Mouse (Mus musculus): ENCODE data around the gene Rpl28. TPM values are rescaled to one million over a fixed set of nuclear protein-coding genes. Genes with fewer than 3 reads are reported as not detected.

Rpl28 gene
- polyA plus RNA-seq, 1 experiment from 2014 or later = 322 TPM

DNA sequence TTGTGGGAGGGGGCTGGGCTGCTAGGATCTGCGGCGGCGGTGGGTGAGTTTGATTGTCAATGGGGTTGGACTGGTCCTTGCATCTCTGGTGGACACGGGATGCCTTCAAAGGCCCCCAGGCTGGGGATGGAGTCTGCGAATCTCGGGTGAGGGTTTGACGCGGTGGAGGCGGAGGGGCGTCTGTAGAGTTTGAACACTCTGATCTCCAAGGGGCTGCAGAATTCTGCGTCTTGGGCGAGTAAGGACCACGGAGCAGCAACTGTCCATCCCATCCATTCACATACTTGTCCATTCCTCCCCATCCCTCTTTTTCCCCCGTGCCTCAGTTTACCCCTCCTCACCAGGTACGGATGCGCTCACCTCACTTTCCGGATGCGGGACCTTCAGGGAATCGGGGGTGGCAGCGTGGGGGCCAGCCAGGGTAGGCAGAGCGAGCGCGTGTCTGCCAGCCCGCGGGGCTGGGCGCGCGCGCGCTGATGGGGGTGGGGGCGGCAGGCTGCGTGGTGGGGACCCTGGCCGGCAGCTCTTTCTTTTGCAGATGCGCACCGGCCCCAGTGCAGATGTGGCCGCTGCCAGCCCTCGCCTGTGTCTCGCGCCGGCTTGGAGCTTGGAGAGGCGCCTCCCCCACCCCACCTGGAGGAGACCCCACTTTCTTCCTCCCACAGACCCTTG lies 51.7 kb downstream of the Rpl28 start, which contains the start of gene Shisa7:
TSS of gene Shisa7 (minus strand) at position 452 of the 672 bp plus-strand sequence.
- Histone ChIP-seq H3K27me3 (replicated peaks) (peaks cover 26% of the 10 kb centered on the region), H3K27ac (no peak within 1 kb of the TSS)
- ATAC-seq (ENCODE audit: low FRiP score, low read depth) = peak; percentile 74

More for the DNA sequence above, 51.7 kb downstream of the Rpl28 start, which contains the start of gene Shisa7:
- H3K4me2 ChIP-seq (replicated peaks) = peak within 1 kb of the TSS; percentile 93
- under 1% methylated on average over 41 of the region's 41 CpGs for WGBS
- H3K9ac ChIP-seq = peak within 1 kb of the TSS; percentile 65
- peak within 1 kb of the TSS; percentile 46 for H3K4me3 ChIP-seq
- peaks cover 30% of the 10 kb centered on the region for H3K4me1 ChIP-seq
- no peaks in the 10 kb centered on the region for H3K36me3 ChIP-seq
- H3K9me3 ChIP-seq = no peaks in the 10 kb centered on the region

Other genes with a start within 250 kb of the Rpl28 start
- 27.9 and 28.6 TPM in 2 replicates for gene Syt5, start 245.3 kb upstream of the Rpl28 start, polyA plus RNA-seq (2016; fragmentation: Nextera tagmentation; extraction: Ambion mirVana)
- not detected in 2 replicates for gene Ptprh, start 188.8 kb upstream of the Rpl28 start, polyA plus RNA-seq (2016; fragmentation: Nextera tagmentation; extraction: Ambion mirVana)
- gene Tmem86b, start 161.5 kb upstream of the Rpl28 start, polyA plus RNA-seq (2016; fragmentation: Nextera tagmentation; extraction: Ambion mirVana) = 3.5 and 4.0 TPM in 2 replicates
- 11.1 and 13.9 TPM in 2 replicates for gene Ppp6r1, start 133.9 kb upstream of the Rpl28 start, polyA plus RNA-seq (2016; fragmentation: Nextera tagmentation; extraction: Ambion mirVana)
- gene Hspbp1, start 107.8 kb upstream of the Rpl28 start, polyA plus RNA-seq (2016; fragmentation: Nextera tagmentation; extraction: Ambion mirVana) = 119 and 122 TPM in 2 replicates
- 5.0 and 5.5 TPM in 2 replicates for gene Brsk1, start 102.3 kb upstream of the Rpl28 start, polyA plus RNA-seq (2016; fragmentation: Nextera tagmentation; extraction: Ambion mirVana)
- 0.11 and 0.14 TPM in 2 replicates for gene Tmem150b, start 67.6 kb upstream of the Rpl28 start, polyA plus RNA-seq (2016; fragmentation: Nextera tagmentation; extraction: Ambion mirVana)
- 96.5 and 98.5 TPM in 2 replicates for gene Kmt5c, start 52.8 kb upstream of the Rpl28 start, polyA plus RNA-seq (2016; fragmentation: Nextera tagmentation; extraction: Ambion mirVana)
- gene Cox6b2, start 39.8 kb upstream of the Rpl28 start, polyA plus RNA-seq (2016; fragmentation: Nextera tagmentation; extraction: Ambion mirVana) = 27.3 and 33.4 TPM in 2 replicates
- not detected in 2 replicates for gene Fam71e2, start 21.6 kb upstream of the Rpl28 start, polyA plus RNA-seq (2016; fragmentation: Nextera tagmentation; extraction: Ambion mirVana)
- 0.34 and 0.51 TPM in 2 replicates for gene Il11, start 10.0 kb upstream of the Rpl28 start, polyA plus RNA-seq (2016; fragmentation: Nextera tagmentation; extraction: Ambion mirVana)
- not detected in 2 replicates for gene Tmem190, start 9.9 kb upstream of the Rpl28 start, polyA plus RNA-seq (2016; fragmentation: Nextera tagmentation; extraction: Ambion mirVana)
- 2.7 and 3.1 TPM in 2 replicates for gene Tmem238, start 3.2 kb upstream of the Rpl28 start, polyA plus RNA-seq (2016; fragmentation: Nextera tagmentation; extraction: Ambion mirVana)
- 380 and 386 TPM in 2 replicates for gene Ube2s, start 19.7 kb downstream of the Rpl28 start, polyA plus RNA-seq (2016; fragmentation: Nextera tagmentation; extraction: Ambion mirVana)
- 6.0 and 6.5 TPM in 2 replicates for gene Shisa7, start 51.8 kb downstream of the Rpl28 start, polyA plus RNA-seq (2016; fragmentation: Nextera tagmentation; extraction: Ambion mirVana)
- 4.8 and 5.4 TPM in 2 replicates for gene Isoc2b, start 77.4 kb downstream of the Rpl28 start, polyA plus RNA-seq (2016; fragmentation: Nextera tagmentation; extraction: Ambion mirVana)
- gene Isoc2a, start 84.3 kb downstream of the Rpl28 start, polyA plus RNA-seq (2016; fragmentation: Nextera tagmentation; extraction: Ambion mirVana) = 0.91 and 0.93 TPM in 2 replicates
- 0.29 TPM in 1 of 2 replicates, not detected in the other for gene Gm36210, start 113.6 kb downstream of the Rpl28 start, polyA plus RNA-seq (2016; fragmentation: Nextera tagmentation; extraction: Ambion mirVana)
- 4.4 and 4.5 TPM in 2 replicates for gene Zfp628, start 122.3 kb downstream of the Rpl28 start, polyA plus RNA-seq (2016; fragmentation: Nextera tagmentation; extraction: Ambion mirVana)
- 13.0 and 13.7 TPM in 2 replicates for gene Nat14, start 129.2 kb downstream of the Rpl28 start, polyA plus RNA-seq (2016; fragmentation: Nextera tagmentation; extraction: Ambion mirVana)
- 2.5 and 3.0 TPM in 2 replicates for gene Ssc5d, start 132.9 kb downstream of the Rpl28 start, polyA plus RNA-seq (2016; fragmentation: Nextera tagmentation; extraction: Ambion mirVana)
- gene Sbk2, start 171.5 kb downstream of the Rpl28 start, polyA plus RNA-seq (2016; fragmentation: Nextera tagmentation; extraction: Ambion mirVana) = 0.13 TPM in 2 replicates
- 0.11 TPM in 2 replicates for gene Sbk3, start 178.3 kb downstream of the Rpl28 start, polyA plus RNA-seq (2016; fragmentation: Nextera tagmentation; extraction: Ambion mirVana)
- 52.4 and 57.5 TPM in 2 replicates for gene Zfp579, start 203.3 kb downstream of the Rpl28 start, polyA plus RNA-seq (2016; fragmentation: Nextera tagmentation; extraction: Ambion mirVana)
- 8.2 and 8.7 TPM in 2 replicates for gene Zfp524, start 221.5 kb downstream of the Rpl28 start, polyA plus RNA-seq (2016; fragmentation: Nextera tagmentation; extraction: Ambion mirVana)
- gene Fiz1, start 221.8 kb downstream of the Rpl28 start, polyA plus RNA-seq (2016; fragmentation: Nextera tagmentation; extraction: Ambion mirVana) = 62.0 and 63.3 TPM in 2 replicates
- 0.26 TPM in 1 of 2 replicates, not detected in the other for gene Gm44973, start 222.6 kb downstream of the Rpl28 start, polyA plus RNA-seq (2016; fragmentation: Nextera tagmentation; extraction: Ambion mirVana)
- gene Zfp865, start 227.5 kb downstream of the Rpl28 start, polyA plus RNA-seq (2016; fragmentation: Nextera tagmentation; extraction: Ambion mirVana) = 6.6 and 6.9 TPM in 2 replicates
- gene Ccdc106, start 227.7 kb downstream of the Rpl28 start, polyA plus RNA-seq (2016; fragmentation: Nextera tagmentation; extraction: Ambion mirVana) = 14.3 and 17.0 TPM in 2 replicates
- gene 4632433K11Rik, start 241.2 kb downstream of the Rpl28 start, polyA plus RNA-seq (2016; fragmentation: Nextera tagmentation; extraction: Ambion mirVana) = not detected in 2 replicates
- gene Zfp784, start 245.6 kb downstream of the Rpl28 start, polyA plus RNA-seq (2016; fragmentation: Nextera tagmentation; extraction: Ambion mirVana) = 4.2 and 5.9 TPM in 2 replicates